In the genomic region with DNA sequence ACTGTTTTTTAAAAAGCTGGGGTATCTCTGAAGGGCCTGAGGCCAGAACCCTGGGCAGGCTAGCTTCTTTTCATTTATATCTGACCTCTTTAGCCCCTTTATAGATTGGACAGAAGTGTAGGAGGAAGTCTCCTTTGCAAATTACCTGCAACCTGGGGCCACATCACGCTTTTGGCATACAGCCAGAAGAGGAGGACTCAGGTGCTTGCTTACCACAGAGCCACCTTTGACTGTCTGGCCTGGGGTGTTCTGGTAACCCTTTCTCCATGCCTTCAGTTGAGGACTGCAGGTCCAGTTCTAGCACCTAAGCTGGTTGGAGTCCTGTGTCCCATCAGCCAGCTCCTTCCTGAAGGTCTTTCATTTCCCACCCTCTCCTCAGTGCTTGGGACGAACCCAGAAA, we compare ENCODE assay signal across 26 mouse cellular contexts. TPM values are rescaled to one million over a fixed set of nuclear protein-coding genes. Genes with fewer than 3 reads are reported as not detected.
DNase-seq lines count a peak whose midpoint lies in the region; ATAC-seq and TF ChIP-seq lines count a peak whose summit lies in the region.
"Had no signal": no experiment of that assay in that cellular context is flagged by ENCODE, and none has a peak within 500 bp of the region (broad histone marks: within the 10 kb centered on the region; RNA-seq: fewer than 3 reads in every experiment).

No protein-coding gene starts in this region.

- no peak overlapping the region for H3K4me3 ChIP-seq in forebrain, embryonic 12.5 days (replicated peaks)
- H3K4me3 ChIP-seq in forebrain, postnatal 0 days (ENCODE audit: low read depth, low read length): no peak overlapping the region
- no peak overlapping the region for H3K4me3 ChIP-seq in liver, postnatal 0 days (ENCODE audit: low read depth, low read length)
- no peak overlapping the region for H3K4me3 ChIP-seq in liver, embryonic 12.5 days
- H3K4me3 ChIP-seq in intestine, embryonic 15.5 days (replicated peaks): no peak overlapping the region
- H3K4me3 ChIP-seq in small intestine, adult 2 months (ENCODE audit: low read depth, low read length): no peak overlapping the region
- H3K4me3 ChIP-seq: heart, embryonic 13.5 days; hindbrain, embryonic 13.5 days; layer of hippocampus, adult 2 months; myocyte; neural tube, embryonic 13.5 days had no signal

- TF ChIP-seq CTCF in forebrain, postnatal 0 days (IDR thresholded peaks at IDR 0.05; ENCODE audit: low read depth): no peak
- no peak for TF ChIP-seq CTCF in liver, postnatal 0 days (IDR thresholded peaks at IDR 0.05; ENCODE audit: low read depth)
- no peak for TF ChIP-seq CTCF in small intestine, adult 2 months (IDR thresholded peaks at IDR 0.05; ENCODE audit: extremely low read depth, insufficient read length, insufficient replicate concordance, low read depth, low read length)

- H3K4me1 ChIP-seq in forebrain, embryonic 12.5 days: peaks cover 58% of the 10 kb centered on the region
- peaks cover 12% of the 10 kb centered on the region; the same call in 1 of the 2 replicates for H3K4me1 ChIP-seq in forebrain, postnatal 0 days (ENCODE audit: insufficient read depth)
- peaks cover 14% of the 10 kb centered on the region for H3K4me1 ChIP-seq in liver, postnatal 0 days (ENCODE audit: insufficient read depth)
- peaks cover 40% of the 10 kb centered on the region for H3K4me1 ChIP-seq in liver, embryonic 12.5 days
- H3K4me1 ChIP-seq in intestine, embryonic 15.5 days (replicated peaks): peaks cover 56% of the 10 kb centered on the region
- H3K4me1 ChIP-seq in small intestine, adult 2 months (ENCODE audit: control insufficient read depth, insufficient read depth, insufficient read length, low read length): peaks cover 23% of the 10 kb centered on the region

- H3K27ac ChIP-seq in forebrain, embryonic 12.5 days: no peak overlapping the region
- no peak overlapping the region for H3K27ac ChIP-seq in forebrain, postnatal 0 days (ENCODE audit: low read depth, low read length)
- H3K27ac ChIP-seq in liver, postnatal 0 days (ENCODE audit: low read depth): no peak overlapping the region
- H3K27ac ChIP-seq in liver, embryonic 12.5 days: no peak overlapping the region
- peak overlapping the region; percentile 68 for H3K27ac ChIP-seq in intestine, embryonic 15.5 days
- H3K27ac ChIP-seq in small intestine, adult 2 months (ENCODE audit: insufficient read depth, low read depth, low read length): peak overlapping the region; percentile 43
- H3K27ac ChIP-seq: heart, embryonic 13.5 days; hindbrain, embryonic 13.5 days; kidney, postnatal 0 days; macrophage; neural tube, embryonic 13.5 days had no signal

- WGBS in forebrain, embryonic 12.5 days: 87% methylated on average over 2 of the region's 2 CpGs
- 64% methylated on average over 2 of the region's 2 CpGs for WGBS in forebrain, postnatal 0 days
- WGBS in liver, postnatal 0 days (ENCODE audit: insufficient replicate concordance): 51% methylated on average over 2 of the region's 2 CpGs
- 68% methylated on average over 2 of the region's 2 CpGs for WGBS in liver, embryonic 12.5 days (ENCODE audit: insufficient replicate concordance)
- 69% methylated on average over 2 of the region's 2 CpGs for WGBS in intestine, embryonic 15.5 days
- WGBS in small intestine, adult 2 months: 21% methylated on average over 2 of the region's 2 CpGs

- ATAC-seq in forebrain, embryonic 12.5 days (ENCODE audit: low FRiP score): no peak
- ATAC-seq in forebrain, postnatal 0 days: no peak
- ATAC-seq in liver, postnatal 0 days: no peak
- no peak for ATAC-seq in liver, embryonic 12.5 days
- no peak for ATAC-seq in intestine, embryonic 15.5 days
- ATAC-seq: CD4-positive, CD25-positive, alpha-beta regulatory T cell, adult 4 months; forebrain, embryonic 16.5 days; midbrain, embryonic 16.5 days had no signal

- intact Hi-C loops in heart, postnatal 25 days (cut with DNase I): no loop called here

- no peak for TF ChIP-seq POLR2A in small intestine, adult 2 months (IDR thresholded peaks at IDR 0.05; ENCODE audit: low read depth, low read length)

- no peaks in the 10 kb centered on the region for H3K9me3 ChIP-seq in forebrain, embryonic 12.5 days
- H3K9me3 ChIP-seq in forebrain, postnatal 0 days (ENCODE audit: low read length): no peaks in the 10 kb centered on the region
- no peaks in the 10 kb centered on the region for H3K9me3 ChIP-seq in liver, postnatal 0 days (ENCODE audit: low read length)
- H3K9me3 ChIP-seq in liver, embryonic 12.5 days (replicated peaks): no peaks in the 10 kb centered on the region
- no peaks in the 10 kb centered on the region for H3K9me3 ChIP-seq in intestine, embryonic 15.5 days
- H3K9me3 ChIP-seq: heart, embryonic 13.5 days; hindbrain, embryonic 13.5 days; neural tube, embryonic 13.5 days had no signal

- H3K36me3 ChIP-seq in forebrain, embryonic 12.5 days (replicated peaks): peaks cover 31% of the 10 kb centered on the region
- peaks cover 22% of the 10 kb centered on the region for H3K36me3 ChIP-seq in forebrain, postnatal 0 days (ENCODE audit: insufficient read depth)
- peaks cover 9% of the 10 kb centered on the region; the same call in 1 of the 2 replicates for H3K36me3 ChIP-seq in liver, postnatal 0 days (replicated peaks; ENCODE audit: insufficient read depth, low read length)
- peaks cover 44% of the 10 kb centered on the region for H3K36me3 ChIP-seq in liver, embryonic 12.5 days
- H3K36me3 ChIP-seq in intestine, embryonic 15.5 days: peaks cover 7% of the 10 kb centered on the region; the same call in 1 of the 2 replicates
- H3K36me3 ChIP-seq in small intestine, adult 2 months (ENCODE audit: control insufficient read depth, insufficient read depth, low read length): peaks cover 4% of the 10 kb centered on the region; the same call in 1 of the 2 replicates

- H3K9ac ChIP-seq in forebrain, embryonic 12.5 days: 0 out of 2 replicates have a peak overlapping the region, but pooled peaks have one; percentile 12
- no peak overlapping the region for H3K9ac ChIP-seq in forebrain, postnatal 0 days
- H3K9ac ChIP-seq in liver, postnatal 0 days (replicated peaks): no peak overlapping the region
- H3K9ac ChIP-seq in liver, embryonic 12.5 days: no peak overlapping the region
- no peak overlapping the region for H3K9ac ChIP-seq in intestine, embryonic 15.5 days

- 0 out of 2 replicates have a peak, but pooled peaks cover 8% of the 10 kb centered on the region for H3K27me3 ChIP-seq in forebrain, embryonic 12.5 days
- H3K27me3 ChIP-seq in forebrain, postnatal 0 days (ENCODE audit: insufficient read depth, low read length): no peaks in the 10 kb centered on the region
- no peaks in the 10 kb centered on the region for H3K27me3 ChIP-seq in liver, postnatal 0 days (ENCODE audit: insufficient read depth, low read length)
- H3K27me3 ChIP-seq in liver, embryonic 12.5 days (replicated peaks): no peaks in the 10 kb centered on the region
- no peaks in the 10 kb centered on the region for H3K27me3 ChIP-seq in intestine, embryonic 15.5 days (replicated peaks)
- H3K27me3 ChIP-seq in small intestine, adult 2 months (ENCODE audit: control insufficient read depth, insufficient read depth, low read length): no peaks in the 10 kb centered on the region
- H3K27me3 ChIP-seq: heart, embryonic 13.5 days; hindbrain, embryonic 13.5 days; neural tube, embryonic 13.5 days had no signal

- no peak for DNase-seq in forebrain, postnatal 0 days
- DNase-seq in liver, postnatal 0 days: peak; percentile 54
- no peak for DNase-seq in spleen, adult 18-20 months
- DNase-seq in heart, postnatal 25 days (ENCODE audit: low spot score): no peak
- DNase-seq: adrenal gland, postnatal 14 days; cerebellum, adult 8-10 months; cerebellum, postnatal 36 days; gastrocnemius, postnatal 14 days; heart, postnatal 14 days; retina, postnatal 1 day; right cerebral cortex, postnatal 25 days; thymus, postnatal 14 days had no signal

- no peak overlapping the region for H3K4me2 ChIP-seq in forebrain, embryonic 12.5 days
- H3K4me2 ChIP-seq in forebrain, postnatal 0 days (ENCODE audit: low read depth): no peak overlapping the region
- H3K4me2 ChIP-seq in liver, postnatal 0 days (ENCODE audit: low read depth, low read length): no peak overlapping the region
- no peak overlapping the region for H3K4me2 ChIP-seq in liver, embryonic 12.5 days
- no peak overlapping the region for H3K4me2 ChIP-seq in intestine, embryonic 15.5 days (replicated peaks)
- H3K4me2 ChIP-seq: heart, embryonic 13.5 days; hindbrain, embryonic 13.5 days; neural tube, embryonic 13.5 days had no signal

- no peak for TF ChIP-seq EP300 in liver, postnatal 0 days (IDR thresholded peaks at IDR 0.05; ENCODE audit: low read depth)

RNA-seq across cellular contexts. Expression of a gene that starts 4.0 kb away (rescaled TPM):
- 125 and 127 TPM in 2 replicates for polyA plus RNA-seq in forebrain, embryonic 12.5 days (2016; fragmentation: Nextera tagmentation; extraction: Ambion mirVana)
- total RNA-seq in forebrain, postnatal 0 days (2014; rRNA removed): 28.5 and 52.1 TPM in 2 replicates
- 91.3 and 114 TPM in 2 replicates for polyA plus RNA-seq in forebrain, postnatal 0 days (2015; fragmentation: Nextera tagmentation; extraction: Ambion mirVana)
- polyA plus RNA-seq in liver, postnatal 0 days (2015; fragmentation: Nextera tagmentation; extraction: Ambion mirVana): 81.0 and 88.0 TPM in 2 replicates
- polyA plus RNA-seq in liver, embryonic 12.5 days (2016; fragmentation: Nextera tagmentation; extraction: Ambion mirVana): 130 and 137 TPM in 2 replicates
- 163 and 170 TPM in 2 replicates for polyA plus RNA-seq in intestine, embryonic 15.5 days (2015; fragmentation: Nextera tagmentation; extraction: Ambion mirVana)
- 38.4 and 46.2 TPM in 2 replicates for polyA plus RNA-seq in small intestine, adult 2 months (2012; rRNA removed)
- 10 to 100 TPM; 31.2 to 35.7 TPM for total RNA-seq in heart, postnatal 25 days (2021)

RNA-seq across cellular contexts. Expression of a gene that starts 4.2 kb away (rescaled TPM):
- polyA plus RNA-seq in forebrain, embryonic 12.5 days (2016; fragmentation: Nextera tagmentation; extraction: Ambion mirVana): 73.8 and 74.7 TPM in 2 replicates
- total RNA-seq in forebrain, postnatal 0 days (2014; rRNA removed): 57.6 and 58.4 TPM in 2 replicates
- 31.0 and 41.0 TPM in 2 replicates for polyA plus RNA-seq in forebrain, postnatal 0 days (2015; fragmentation: Nextera tagmentation; extraction: Ambion mirVana)
- 5.1 and 5.4 TPM in 2 replicates for polyA plus RNA-seq in liver, postnatal 0 days (2015; fragmentation: Nextera tagmentation; extraction: Ambion mirVana)
- 23.3 and 23.6 TPM in 2 replicates for polyA plus RNA-seq in liver, embryonic 12.5 days (2016; fragmentation: Nextera tagmentation; extraction: Ambion mirVana)
- polyA plus RNA-seq in intestine, embryonic 15.5 days (2015; fragmentation: Nextera tagmentation; extraction: Ambion mirVana): 42.0 and 45.4 TPM in 2 replicates
- polyA plus RNA-seq in small intestine, adult 2 months (2012; rRNA removed): 22.0 and 23.9 TPM in 2 replicates
- total RNA-seq in heart, postnatal 25 days (2021): 1 to 10 TPM; 5.6 to 6.2 TPM

RNA-seq across cellular contexts. Expression of a gene that starts 11.7 kb away (rescaled TPM):
- 48.3 and 48.5 TPM in 2 replicates for polyA plus RNA-seq in forebrain, embryonic 12.5 days (2016; fragmentation: Nextera tagmentation; extraction: Ambion mirVana)
- 598 and 666 TPM in 2 replicates for total RNA-seq in forebrain, postnatal 0 days (2014; rRNA removed)
- 681 and 697 TPM in 2 replicates for polyA plus RNA-seq in forebrain, postnatal 0 days (2015; fragmentation: Nextera tagmentation; extraction: Ambion mirVana)
- polyA plus RNA-seq in liver, postnatal 0 days (2015; fragmentation: Nextera tagmentation; extraction: Ambion mirVana): 0.36 and 0.38 TPM in 2 replicates
- 2.8 and 3.1 TPM in 2 replicates for polyA plus RNA-seq in liver, embryonic 12.5 days (2016; fragmentation: Nextera tagmentation; extraction: Ambion mirVana)
- polyA plus RNA-seq in intestine, embryonic 15.5 days (2015; fragmentation: Nextera tagmentation; extraction: Ambion mirVana): 34.2 and 35.8 TPM in 2 replicates
- polyA plus RNA-seq in small intestine, adult 2 months (2012; rRNA removed): 4.1 and 5.1 TPM in 2 replicates
- 1 to 10 TPM; 1.2 to 1.8 TPM for total RNA-seq in heart, postnatal 25 days (2021)
- polyA plus RNA-seq: CD4-positive, CD25-positive, alpha-beta regulatory T cell, adult 4 months had no signal

RNA-seq across cellular contexts. Expression of a gene that starts 17.5 kb away (rescaled TPM):
- 9.1 and 9.2 TPM in 2 replicates for polyA plus RNA-seq in forebrain, embryonic 12.5 days (2016; fragmentation: Nextera tagmentation; extraction: Ambion mirVana)
- 7.2 and 13.2 TPM in 2 replicates for total RNA-seq in forebrain, postnatal 0 days (2014; rRNA removed)
- 11.2 and 12.7 TPM in 2 replicates for polyA plus RNA-seq in forebrain, postnatal 0 days (2015; fragmentation: Nextera tagmentation; extraction: Ambion mirVana)
- 118 and 141 TPM in 2 replicates for polyA plus RNA-seq in liver, postnatal 0 days (2015; fragmentation: Nextera tagmentation; extraction: Ambion mirVana)
- 8.4 and 10.0 TPM in 2 replicates for polyA plus RNA-seq in liver, embryonic 12.5 days (2016; fragmentation: Nextera tagmentation; extraction: Ambion mirVana)
- polyA plus RNA-seq in intestine, embryonic 15.5 days (2015; fragmentation: Nextera tagmentation; extraction: Ambion mirVana): 31.3 and 41.7 TPM in 2 replicates
- polyA plus RNA-seq in small intestine, adult 2 months (2012; rRNA removed): 102 and 127 TPM in 2 replicates
- 1 to 10 TPM; 6.8 to 7.5 TPM for total RNA-seq in heart, postnatal 25 days (2021)

RNA-seq across cellular contexts. Expression of a gene that starts 22.4 kb away (rescaled TPM):
- polyA plus RNA-seq in forebrain, embryonic 12.5 days (2016; fragmentation: Nextera tagmentation; extraction: Ambion mirVana): 0.67 and 0.95 TPM in 2 replicates
- 3.6 and 4.8 TPM in 2 replicates for total RNA-seq in forebrain, postnatal 0 days (2014; rRNA removed)
- polyA plus RNA-seq in forebrain, postnatal 0 days (2015; fragmentation: Nextera tagmentation; extraction: Ambion mirVana): 3.1 and 4.9 TPM in 2 replicates
- 0.26 and 0.94 TPM in 2 replicates for polyA plus RNA-seq in liver, postnatal 0 days (2015; fragmentation: Nextera tagmentation; extraction: Ambion mirVana)
- 0.13 TPM in 1 of 2 replicates, not detected in the other for polyA plus RNA-seq in liver, embryonic 12.5 days (2016; fragmentation: Nextera tagmentation; extraction: Ambion mirVana)
- polyA plus RNA-seq in intestine, embryonic 15.5 days (2015; fragmentation: Nextera tagmentation; extraction: Ambion mirVana): 0.79 and 2.4 TPM in 2 replicates
- polyA plus RNA-seq in small intestine, adult 2 months (2012; rRNA removed): 1.2 and 11.4 TPM in 2 replicates
- total RNA-seq in heart, postnatal 25 days (2021): 10 to 100 TPM; 16.7 to 22.1 TPM
- polyA plus RNA-seq: CD4-positive, CD25-positive, alpha-beta regulatory T cell, adult 4 months had no signal

Comparison
In these comparisons a context has a peak if more than half of its experiments do, and no peak if none do; other contexts are left out.
1. RNA of a gene that starts 11.7 kb away (polyA plus RNA-seq): 681 to 697 TPM in forebrain, postnatal 0 days; 48.3 to 48.5 TPM in forebrain, embryonic 12.5 days, 34.2 to 35.8 TPM in intestine, embryonic 15.5 days, 4.1 to 5.1 TPM in small intestine, adult 2 months, 2.8 to 3.1 TPM in liver, embryonic 12.5 days and 0.36 to 0.38 TPM in liver, postnatal 0 days; every median in the first group is over 10 times any median in the second.
2. H3K27ac ChIP-seq: peak in intestine, embryonic 15.5 days (single experiment) and small intestine, adult 2 months (single experiment); none in forebrain, embryonic 12.5 days (single experiment), forebrain, postnatal 0 days (single experiment), liver, postnatal 0 days (single experiment) and liver, embryonic 12.5 days (single experiment).